Comparison of ENCODE assay signal across 8 mouse cellular contexts in the genomic region with DNA sequence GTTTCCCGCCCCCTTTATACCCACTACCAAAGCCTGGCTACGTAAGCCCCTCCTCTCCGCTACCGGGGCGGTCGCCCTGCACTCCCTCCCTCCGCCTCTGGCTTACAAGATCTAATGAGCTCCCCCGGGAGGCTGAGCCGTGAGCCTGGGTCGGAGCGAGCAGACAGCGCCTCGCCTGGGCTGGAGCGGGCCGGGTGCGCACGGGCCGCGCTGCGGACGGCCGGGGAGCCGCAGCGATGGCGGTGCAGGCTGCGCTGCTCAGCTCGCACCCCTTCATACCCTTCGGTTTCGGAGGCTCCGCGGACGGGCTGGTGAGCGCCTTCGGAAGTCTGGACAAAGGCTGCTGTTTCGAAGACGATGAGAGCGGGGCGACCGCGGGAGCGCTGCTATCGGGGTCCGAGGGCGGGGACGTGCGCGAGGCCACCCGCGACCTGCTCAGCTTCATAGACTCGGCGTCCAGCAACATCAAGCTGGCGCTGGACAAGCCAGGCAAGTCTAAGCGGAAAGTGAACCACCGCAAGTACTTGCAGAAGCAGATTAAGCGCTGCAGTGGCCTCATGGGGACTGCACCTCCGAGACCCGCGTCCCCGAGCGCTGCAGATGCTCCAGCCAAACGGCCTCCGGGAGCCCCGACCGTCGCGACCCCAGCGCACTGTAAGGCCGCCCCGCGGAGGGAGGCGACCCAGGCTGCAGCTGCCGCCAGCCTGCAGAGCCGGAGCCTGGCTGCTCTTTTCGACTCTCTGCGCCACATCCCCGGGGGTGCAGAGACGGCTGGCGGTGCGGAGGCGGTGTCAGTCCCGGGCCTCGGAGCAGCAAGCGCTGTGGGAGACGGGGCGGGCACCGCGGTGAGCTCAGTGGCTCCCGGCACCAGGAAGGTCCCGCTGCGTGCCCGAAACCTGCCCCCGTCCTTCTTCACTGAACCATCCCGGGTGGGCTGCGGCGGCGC. TPM values are rescaled to one million over a fixed set of nuclear protein-coding genes. Genes with fewer than 3 reads are reported as not detected.
DNase-seq lines count a peak whose midpoint lies in the region; ATAC-seq and TF ChIP-seq lines count a peak whose summit lies in the region.

A gene (plus strand): TSS at position 81 of the 946 bp plus-strand sequence.

- no peak for TF ChIP-seq EP300 in liver, postnatal 0 days (IDR thresholded peaks at IDR 0.05; ENCODE audit: low read depth)

- DNase-seq in ES-CJ7 (ENCODE audit: low read depth, low spot score), result peak; percentile 89
- DNase-seq in cerebellum, adult 11-12 months, result peak; percentile 77
- peak; percentile 74 to 76 for DNase-seq in heart, postnatal 14 days
- DNase-seq in layer of hippocampus, adult 8-10 months (ENCODE audit: low spot score in 2 of 2), result peak; percentile 67 to 68
- peak; percentile 27 for DNase-seq in liver, postnatal 0 days

- no peaks in the 10 kb centered on the region for H3K36me3 ChIP-seq in forebrain, embryonic 16.5 days (ENCODE audit: control insufficient read depth, insufficient read depth)
- no peaks in the 10 kb centered on the region for H3K36me3 ChIP-seq in liver, postnatal 0 days (replicated peaks; ENCODE audit: insufficient read depth, low read length)
- H3K36me3 ChIP-seq in neural tube, embryonic 15.5 days, result no peaks in the 10 kb centered on the region

- intact Hi-C loops in heart, postnatal 14 days (cut with DNase I), result loop anchor here (2.0 to 5.0 kb wide), 2 partner anchors 15 to 208 kb away; a partner anchor contains a TSS

- WGBS in forebrain, embryonic 16.5 days, result under 1% methylated on average over 94 of the region's 96 CpGs
- whole genome bisulfite sequencing in liver, postnatal 0 days (ENCODE audit: insufficient replicate concordance), result under 1% methylated on average over 96 of the region's 96 CpGs
- WGBS in neural tube, embryonic 15.5 days, result under 1% methylated on average over 96 of the region's 96 CpGs

- H3K4me2 ChIP-seq in forebrain, embryonic 16.5 days (ENCODE audit: low read length), result peak within 1 kb of the TSS; percentile 79
- peak within 1 kb of the TSS; percentile 75 for H3K4me2 ChIP-seq in liver, postnatal 0 days (ENCODE audit: low read depth, low read length)
- H3K4me2 ChIP-seq in neural tube, embryonic 15.5 days, result peak within 1 kb of the TSS; percentile 71

- H3K9ac ChIP-seq in forebrain, embryonic 16.5 days (replicated peaks; ENCODE audit: low read depth, low read length), result peak within 1 kb of the TSS; percentile 87
- no peak within 1 kb of the TSS; the same call in 1 of the 2 replicates for H3K9ac ChIP-seq in liver, postnatal 0 days (replicated peaks)
- peak within 1 kb of the TSS; percentile 89 for H3K9ac ChIP-seq in neural tube, embryonic 15.5 days (replicated peaks)

- ATAC-seq in forebrain, embryonic 16.5 days, result peak; percentile 97
- ATAC-seq in liver, postnatal 0 days, result peak; percentile 56
- ATAC-seq in neural tube, embryonic 15.5 days (ENCODE audit: low FRiP score), result peak; percentile 94
- no peak for ATAC-seq in CD4-positive, CD25-positive, alpha-beta regulatory T cell, adult 4 months

- H3K9me3 ChIP-seq in forebrain, embryonic 16.5 days (ENCODE audit: control insufficient read depth, low read length), result no peaks in the 10 kb centered on the region
- no peaks in the 10 kb centered on the region for H3K9me3 ChIP-seq in liver, postnatal 0 days (ENCODE audit: low read length)
- no peaks in the 10 kb centered on the region for H3K9me3 ChIP-seq in neural tube, embryonic 15.5 days (replicated peaks)

- H3K4me3 ChIP-seq in forebrain, embryonic 16.5 days (replicated peaks; ENCODE audit: low read length), result peak within 1 kb of the TSS; percentile 86
- peak within 1 kb of the TSS; percentile 50 for H3K4me3 ChIP-seq in liver, postnatal 0 days (ENCODE audit: low read depth, low read length)
- peak within 1 kb of the TSS; percentile 80 for H3K4me3 ChIP-seq in neural tube, embryonic 15.5 days (replicated peaks)

- no peaks in the 10 kb centered on the region for H3K27me3 ChIP-seq in forebrain, embryonic 16.5 days (replicated peaks; ENCODE audit: control insufficient read depth, insufficient read depth, low read length)
- H3K27me3 ChIP-seq in liver, postnatal 0 days (ENCODE audit: insufficient read depth, low read length), result peaks cover 35% of the 10 kb centered on the region
- H3K27me3 ChIP-seq in neural tube, embryonic 15.5 days (replicated peaks), result no peaks in the 10 kb centered on the region

- H3K27ac ChIP-seq in forebrain, embryonic 16.5 days (ENCODE audit: low read length), result peak within 1 kb of the TSS; percentile 78
- H3K27ac ChIP-seq in liver, postnatal 0 days (ENCODE audit: low read depth), result no peak within 1 kb of the TSS
- peak within 1 kb of the TSS; percentile 84 for H3K27ac ChIP-seq in neural tube, embryonic 15.5 days (replicated peaks)

- TF ChIP-seq CTCF in liver, postnatal 0 days (IDR thresholded peaks at IDR 0.05; ENCODE audit: low read depth), result no peak

- H3K4me1 ChIP-seq in forebrain, embryonic 16.5 days (replicated peaks; ENCODE audit: control insufficient read depth, insufficient read depth, low read length), result peaks cover 19% of the 10 kb centered on the region
- H3K4me1 ChIP-seq in liver, postnatal 0 days (ENCODE audit: insufficient read depth), result peaks cover 5% of the 10 kb centered on the region
- peaks cover 32% of the 10 kb centered on the region for H3K4me1 ChIP-seq in neural tube, embryonic 15.5 days

RNA-seq across cellular contexts. Expression of the gene that starts here (rescaled TPM):
- 23.6 and 27.0 TPM in 2 replicates for polyA plus RNA-seq in forebrain, embryonic 16.5 days (2015; fragmentation: Nextera tagmentation; extraction: Ambion mirVana)
- total RNA-seq in heart, postnatal 14 days (2021), result 1 to 10 TPM; 6.0 to 7.1 TPM
- total RNA-seq in layer of hippocampus, adult 8-10 months (2022), result 10 to 100 TPM; 16.6 to 21.8 (median 19.6) TPM
- polyA plus RNA-seq in liver, postnatal 0 days (2015; fragmentation: Nextera tagmentation; extraction: Ambion mirVana), result 0.05 and 0.07 TPM in 2 replicates
- 66.5 and 84.8 TPM in 2 replicates for polyA plus RNA-seq in neural tube, embryonic 15.5 days (2015; fragmentation: Nextera tagmentation; extraction: Ambion mirVana)
- polyA plus RNA-seq in CD4-positive, CD25-positive, alpha-beta regulatory T cell, adult 4 months (2017; shearing (Covaris generic)), result not detected

Comparison
In these comparisons a context has a peak if more than half of its experiments do, and no peak if none do; other contexts are left out.
1. RNA of the gene that starts here (polyA plus RNA-seq): 66.5 to 84.8 TPM in neural tube, embryonic 15.5 days and 23.6 to 27.0 TPM in forebrain, embryonic 16.5 days; 0.05 to 0.07 TPM in liver, postnatal 0 days and not detected in CD4-positive, CD25-positive, alpha-beta regulatory T cell, adult 4 months; every median in the first group is over 10 times any median in the second.
2. Peak in DNase-seq, ATAC-seq, H3K4me3 ChIP-seq and H3K4me2 ChIP-seq in liver, postnatal 0 days; RNA of the gene not detected or under 1 TPM.
3. DNase-seq: peak in every context shown above with its lines; median percentile 89 in ES-CJ7; 77 in cerebellum, adult 11-12 months; 75 in heart, postnatal 14 days; 68 in layer of hippocampus, adult 8-10 months; 27 in liver, postnatal 0 days.
4. Peak in every context shown above with its lines, with median percentiles within 50 percentile points of each other: H3K4me2 ChIP-seq and H3K4me3 ChIP-seq.